Mouse (Mus musculus): ENCODE measurements at regions not wholly inside any gene's neighbourhood (a gene's known extent, or its start where the extent isn't known, plus 50 kb on each side); places are given as distances from the start of the nearest gene placed in this dataset.

- no peak for DNase-seq (ENCODE audit: low spot score)
Observed at GRCm38 (mm10) chr12:5551901-5552300, 176.4 kb upstream of the Klhl29 start.

DNA sequence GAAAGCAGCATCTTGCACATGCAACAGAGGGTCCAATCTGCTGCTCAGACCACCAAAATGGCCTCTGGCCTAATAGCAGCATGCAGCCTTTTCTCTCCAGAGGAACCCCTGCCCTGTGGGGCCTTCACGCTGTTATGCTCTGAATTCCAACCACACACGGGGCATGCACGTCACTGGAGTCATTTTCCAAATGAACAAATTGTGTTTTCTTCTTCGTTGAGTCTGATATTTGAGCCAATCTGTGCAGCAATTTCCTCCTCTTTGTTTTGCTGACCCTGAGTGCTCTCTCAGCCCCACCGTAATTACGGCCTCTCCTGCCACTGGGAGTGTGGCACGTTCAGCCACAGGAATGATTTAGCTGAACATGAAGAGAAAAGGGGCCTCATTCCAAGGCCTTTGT lies 174.3 kb upstream of the Klhl29 start:
- DNase-seq (ENCODE audit: low spot score), result no peak

GRCm38 (mm10) chr12:5547698-5548097 lies 172.2 kb upstream of the Klhl29 start:
- DNase-seq (ENCODE audit: low spot score), result no peak

- no peak for DNase-seq (ENCODE audit: low spot score)
Observed at GRCm38 (mm10) chr12:5542701-5543100, 167.2 kb upstream of the Klhl29 start.

- no peak for DNase-seq (ENCODE audit: low spot score)
Observed at GRCm38 (mm10) chr12:5496299-5496698, 120.8 kb upstream of the Klhl29 start.

DNA sequence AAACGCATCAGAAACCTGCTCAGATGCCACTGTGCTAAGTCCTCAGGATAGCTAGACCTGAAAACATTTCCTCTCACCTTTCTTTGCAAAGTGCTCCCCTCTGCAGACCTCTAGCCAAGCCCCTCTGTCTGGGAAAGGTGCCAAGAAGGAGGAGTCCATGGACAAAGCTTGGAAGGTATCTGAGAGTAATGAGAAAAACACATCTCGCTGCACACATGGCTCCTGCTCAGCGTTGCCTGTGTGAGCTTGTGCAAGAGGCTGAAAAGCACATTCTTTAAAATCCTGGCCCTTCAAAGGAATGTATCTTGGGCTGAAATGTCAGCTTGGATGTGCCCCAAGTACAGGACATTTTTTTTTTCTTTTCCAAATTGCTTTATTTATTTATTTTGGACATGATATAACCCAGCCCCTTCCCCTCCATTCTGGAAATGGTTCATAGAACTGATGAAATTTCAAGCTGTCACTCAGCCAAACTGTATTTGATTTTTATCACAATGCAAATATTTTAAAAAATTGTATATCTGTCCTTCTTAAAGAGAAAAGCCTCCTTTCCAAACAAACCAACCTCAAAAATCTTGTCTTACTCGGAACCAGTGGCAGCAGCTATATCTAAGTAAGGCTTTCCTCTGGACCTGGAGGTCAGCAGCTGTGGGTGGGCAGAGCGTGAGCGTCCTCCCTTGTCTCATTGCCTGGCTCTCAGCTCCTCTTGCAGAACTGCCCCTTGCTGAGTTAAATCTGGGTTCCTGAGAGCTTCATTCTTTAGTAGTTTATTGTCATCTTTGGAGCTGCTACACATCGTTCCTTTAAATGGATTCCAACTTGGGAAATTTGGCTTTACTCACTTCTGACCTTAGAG lies 119.4 kb upstream of the Klhl29 start:
- no peak for DNase-seq (ENCODE audit: low spot score)

DNA sequence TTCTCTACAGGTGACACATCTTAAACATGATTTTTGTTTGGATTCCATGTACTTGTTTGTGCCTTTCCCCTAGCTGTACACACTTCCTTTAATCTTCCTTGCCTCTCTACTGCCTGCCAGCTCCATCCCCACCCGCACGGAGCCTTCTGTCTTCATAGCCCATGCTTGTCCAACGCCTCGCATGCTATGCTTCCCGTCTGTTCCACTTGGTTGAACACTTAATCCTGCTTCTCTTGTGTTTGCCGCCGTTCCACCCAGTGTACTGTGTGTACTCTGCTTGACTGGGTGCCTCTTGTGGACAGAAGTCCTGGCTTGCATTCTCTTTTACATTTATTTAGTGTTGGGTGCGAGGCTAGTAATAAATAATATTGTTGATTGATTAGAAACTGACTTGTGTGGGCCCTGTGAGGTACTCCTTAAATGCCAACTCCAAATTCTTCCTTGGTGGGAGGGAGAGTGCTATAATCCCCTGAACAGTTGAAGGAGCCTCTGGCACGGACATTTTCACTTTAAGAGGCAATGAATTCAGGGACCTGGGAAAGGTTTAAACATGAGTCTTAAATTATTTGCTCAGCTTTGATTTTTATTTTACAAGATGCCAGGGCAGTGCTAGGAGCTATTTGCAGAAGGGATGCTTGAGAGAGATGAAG lies 88.9 kb upstream of the Klhl29 start:
- no peak for DNase-seq (ENCODE audit: low spot score)

GRCm38 (mm10) chr12:5453157-5453556 lies 77.7 kb upstream of the Klhl29 start:
- DNase-seq (ENCODE audit: low spot score), result no peak

- DNase-seq (ENCODE audit: low spot score), result no peak
Observed at GRCm38 (mm10) chr12:5443730-5444129, 68.2 kb upstream of the Klhl29 start.

DNA sequence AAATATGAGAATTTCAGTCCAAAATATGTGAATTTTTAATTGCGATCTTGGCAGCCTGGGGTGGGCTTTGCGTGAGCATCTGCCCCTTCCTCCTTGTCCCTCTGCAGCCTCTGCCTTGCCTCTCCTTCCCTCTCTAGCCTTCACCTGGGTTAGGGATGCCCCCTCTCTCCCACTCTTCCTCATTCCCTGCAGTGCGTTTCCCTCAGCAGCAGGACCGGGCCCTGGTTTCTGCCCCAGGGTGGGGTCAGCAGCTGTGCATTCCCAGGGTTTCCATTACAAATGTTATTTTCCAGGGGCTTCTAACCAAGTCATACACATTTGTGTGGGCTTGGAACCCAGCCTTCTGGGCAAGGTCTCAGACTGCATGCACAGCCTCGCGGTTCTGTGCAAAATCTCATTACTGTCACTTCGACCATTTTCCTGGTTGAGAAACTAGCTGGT lies 67.6 kb upstream of the Klhl29 start:
- DNase-seq (ENCODE audit: low spot score), result no peak

- no peak for DNase-seq (ENCODE audit: low spot score)
Observed at GRCm38 (mm10) chr12:5442679-5443078, 67.2 kb upstream of the Klhl29 start.

GRCm38 (mm10) chr12:5440482-5440881 lies 65.0 kb upstream of the Klhl29 start:
- no peak for DNase-seq (ENCODE audit: low spot score)

DNA sequence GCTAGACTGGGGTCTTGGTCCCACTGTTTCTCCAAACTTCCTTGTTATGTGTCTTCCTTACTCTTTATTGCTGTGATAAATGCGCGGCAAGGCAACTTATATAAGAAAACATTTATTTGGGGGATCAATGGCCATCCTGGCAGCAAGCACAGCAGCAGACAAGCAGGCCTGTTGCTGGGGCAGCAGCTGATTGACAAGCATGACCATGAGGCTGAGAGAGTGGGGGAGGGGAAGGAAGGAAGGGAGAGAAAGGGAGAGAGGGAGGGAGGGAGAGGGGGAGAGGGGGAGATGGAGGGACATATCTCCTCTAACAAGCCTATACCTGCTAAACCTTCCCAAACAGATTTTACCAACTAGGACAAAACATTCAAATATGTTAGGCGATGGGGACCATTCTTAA lies 60.4 kb upstream of the Klhl29 start:
- DNase-seq (ENCODE audit: low spot score), result no peak

DNA sequence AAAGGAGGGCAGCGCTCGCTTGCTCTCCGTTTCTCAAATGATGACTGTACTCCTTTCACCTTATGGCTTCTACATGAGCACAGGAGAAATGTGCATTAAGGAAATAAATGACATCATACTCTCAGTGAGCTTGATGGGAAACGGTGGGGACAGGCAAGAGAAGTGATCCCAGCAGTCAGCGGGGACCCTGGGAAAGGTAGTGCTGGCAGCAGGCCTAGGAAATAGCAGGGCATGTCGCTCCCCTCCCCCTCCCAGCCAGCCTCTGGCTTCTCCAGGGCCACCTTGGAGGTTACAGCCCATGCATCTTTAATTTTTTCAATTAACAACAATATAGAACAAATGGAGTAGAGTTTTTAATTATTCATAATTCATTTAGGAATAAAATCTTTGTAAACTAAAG lies 58.6 kb upstream of the Klhl29 start:
- DNase-seq (ENCODE audit: low spot score), result no peak

GRCm38 (mm10) chr12:5432688-5433087 lies 57.2 kb upstream of the Klhl29 start:
- no peak for DNase-seq (ENCODE audit: low spot score)

DNA sequence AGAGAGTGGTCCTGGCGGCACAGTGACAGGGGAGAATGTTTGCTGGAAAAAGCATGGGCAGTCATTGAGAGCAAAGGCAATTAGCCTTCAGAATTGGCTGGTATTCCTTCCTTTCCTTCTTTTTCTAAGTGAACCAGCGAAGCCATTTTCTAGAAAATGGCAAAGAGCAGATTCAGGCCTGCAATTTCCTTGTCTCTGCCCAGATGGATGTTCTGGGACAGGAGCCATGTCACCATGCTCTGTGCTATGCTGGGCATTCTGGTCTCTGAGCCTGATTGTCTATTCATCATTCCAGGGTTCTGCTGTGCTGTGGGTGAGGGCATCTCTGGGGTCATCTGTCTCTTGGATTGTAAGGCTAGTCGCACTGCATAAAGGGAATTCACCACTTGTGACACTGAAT lies 53.3 kb upstream of the Klhl29 start:
- DNase-seq (ENCODE audit: low spot score), result no peak
